Mouse (Mus musculus) MEL (cell line): ENCODE measurements around the gene Copz1. TPM values are rescaled to one million over a fixed set of nuclear protein-coding genes. Genes with fewer than 3 reads are reported as not detected.

Source experiments
- DNase-seq: peaks from one replicate; pipeline ENCODE4 v3.0.0; 2011; ENCODE audit warnings: low read depth, low spot score
- H3K27ac ChIP-seq: 2 replicates; pipeline ENCODE4 v1.5.1; 2012; ENCODE audit warnings: low read depth, mild to moderate bottlenecking, control low read depth, low read length, moderate library complexity; ENCODE audit not compliant: control insufficient read depth
- H3K27me3 ChIP-seq, 2 experiments: fragments of 150-350 bp in 1 of 2; sonication (generic) in 1 of 2; 2 replicates each; pipeline ENCODE4 v1.6.1; 2012; ENCODE audit warnings: low read length in 2 of 2, mild to moderate bottlenecking in 2 of 2, improper control_type of control experiment in 1 of 2, moderate library complexity in 1 of 2; ENCODE audit not compliant: insufficient read depth in 2 of 2, control insufficient read depth in 1 of 2
- H3K36me3 ChIP-seq, 2 experiments: 2 replicates each; pipeline ENCODE4 v1.6.1; 2012 to 2014; ENCODE audit warnings: low read length in 2 of 2, improper control_type of control experiment in 1 of 2, inconsistent platforms in 1 of 2, mild to moderate bottlenecking in 1 of 2; ENCODE audit not compliant: insufficient read depth in 2 of 2, control insufficient read depth in 1 of 2
- H3K4me1 ChIP-seq, 2 experiments: fragments of 150-350 bp in 1 of 2; sonication (generic) in 1 of 2; 2 replicates each; pipeline ENCODE4 v1.6.1; 2012; ENCODE audit warnings: low read length in 2 of 2, improper control_type of control experiment in 1 of 2, mild to moderate bottlenecking in 1 of 2; ENCODE audit not compliant: insufficient read depth in 2 of 2, control insufficient read depth in 1 of 2
- H3K4me3 ChIP-seq, 2 experiments: fragments of 150-350 bp in 1 of 2; sonication (generic) in 1 of 2; 2 replicates each; pipeline ENCODE4 v1.5.1; 2012; ENCODE audit warnings: low read depth in 2 of 2, low read length in 2 of 2, mild to moderate bottlenecking in 2 of 2, moderate library complexity in 2 of 2, control low read depth in 1 of 2, improper control_type of control experiment in 1 of 2; ENCODE audit not compliant: control insufficient read depth in 1 of 2, insufficient read depth in 1 of 2
- H3K79me2 ChIP-seq: 2 replicates; pipeline ENCODE4 v1.6.1; 2012; ENCODE audit warnings: mild to moderate bottlenecking, low read length, moderate library complexity; ENCODE audit not compliant: control insufficient read depth, poor library complexity, insufficient read depth
- H3K9ac ChIP-seq: 2 replicates; pipeline ENCODE4 v1.6.1; 2012; ENCODE audit warnings: low read depth, mild to moderate bottlenecking, control low read depth, low read length, moderate library complexity; ENCODE audit not compliant: control insufficient read depth, poor library complexity, severe bottlenecking
- H3K9me3 ChIP-seq: fragments of 150-350 bp; sonication (generic); replicated peaks from 2 replicates; pipeline ENCODE4 v1.6.1; 2012; ENCODE audit warnings: mild to moderate bottlenecking, low read length, improper control_type of control experiment, moderate library complexity; ENCODE audit not compliant: insufficient read depth
- BHLHE40 ChIP-seq: IDR thresholded peaks from 2 replicates; pipeline ENCODE4 v1.6.1; 2012; ENCODE audit warnings: low read depth, mild to moderate bottlenecking, inconsistent platforms, low read length, improper control_type of control experiment, borderline replicate concordance
- CHD1 ChIP-seq: IDR thresholded peaks from 2 replicates; pipeline ENCODE4 v1.6.1; 2012; ENCODE audit warnings: low read depth, mild to moderate bottlenecking, inconsistent platforms, low read length, improper control_type of control experiment
- E2F4 ChIP-seq: IDR thresholded peaks from 2 replicates; pipeline ENCODE4 v1.6.1; 2011; ENCODE audit warnings: low read depth, low read length, improper control_type of control experiment, borderline replicate concordance
- ETS1 ChIP-seq: IDR thresholded peaks from 2 replicates; pipeline ENCODE4 v1.6.1; 2012; ENCODE audit warnings: low read depth, mild to moderate bottlenecking, inconsistent platforms, low read length, improper control_type of control experiment, moderate library complexity
- GABPA ChIP-seq: IDR thresholded peaks from 2 replicates; pipeline ENCODE4 v1.6.1; 2012; ENCODE audit warnings: low read depth, mild to moderate bottlenecking, inconsistent platforms, low read length, improper control_type of control experiment, moderate library complexity
- GATA1 ChIP-seq: IDR thresholded peaks from 2 replicates; pipeline ENCODE4 v1.6.1; 2011; ENCODE audit warnings: low read depth, low read length, improper control_type of control experiment
- JUND ChIP-seq: IDR thresholded peaks from 2 replicates; pipeline ENCODE4 v1.6.1; 2011; ENCODE audit warnings: low read depth, mild to moderate bottlenecking, improper control_type of control experiment, low read length
- KAT2A ChIP-seq: conservative IDR thresholded peaks from 2 replicates; pipeline ENCODE4 v1.6.1; 2012; ENCODE audit warnings: low read depth, low read length, improper control_type of control experiment, inconsistent platforms
- MAFK ChIP-seq: IDR thresholded peaks from 2 replicates; pipeline ENCODE4 v1.6.1; 2011; ENCODE audit warnings: low read depth, mild to moderate bottlenecking, low read length, improper control_type of control experiment, borderline replicate concordance
- MAX ChIP-seq: IDR thresholded peaks from 2 replicates; pipeline ENCODE4 v1.6.1; 2011; ENCODE audit warnings: low read length, improper control_type of control experiment
- MXI1 ChIP-seq: IDR thresholded peaks from 2 replicates; pipeline ENCODE4 v1.6.1; 2011; ENCODE audit warnings: mild to moderate bottlenecking, low read depth, low read length, improper control_type of control experiment
- POLR2AphosphoS2 ChIP-seq: IDR thresholded peaks from 2 replicates; pipeline ENCODE4 v1.6.1; 2011; ENCODE audit warnings: low read length, improper control_type of control experiment
- POLR2AphosphoS5 ChIP-seq: IDR thresholded peaks from 2 replicates; pipeline ENCODE4 v1.6.1; 2012; ENCODE audit warnings: low read depth, borderline replicate concordance, mild to moderate bottlenecking, inconsistent platforms, low read length, moderate library complexity, mixed read lengths
- SIN3A ChIP-seq: IDR thresholded peaks from 2 replicates; pipeline ENCODE4 v1.6.1; 2012; ENCODE audit warnings: low read length, improper control_type of control experiment, inconsistent platforms
- TBP ChIP-seq: IDR thresholded peaks from 2 replicates; pipeline ENCODE4 v1.8.0; 2011; ENCODE audit warnings: low read depth, low read length, improper control_type of control experiment
- TCF12 ChIP-seq: IDR thresholded peaks from 2 replicates; pipeline ENCODE4 v1.6.1; 2014; ENCODE audit warnings: low read depth, mild to moderate bottlenecking, inconsistent platforms, low read length, improper control_type of control experiment, moderate library complexity
- ZC3H11A ChIP-seq: IDR thresholded peaks from 2 replicates; pipeline ENCODE4 v1.6.1; 2012; ENCODE audit warnings: low read depth, mild to moderate bottlenecking, inconsistent platforms, low read length, improper control_type of control experiment
- ZMIZ1 ChIP-seq: IDR thresholded peaks from 2 replicates; pipeline ENCODE4 v1.6.1; 2012; ENCODE audit warnings: low read depth, mild to moderate bottlenecking, inconsistent platforms, low read length, improper control_type of control experiment, moderate library complexity
- polyA plus RNA-seq, 2 experiments: library from polyadenylated mRNA; stranded (reverse) in 1 of 2; unstranded in 1 of 2; fragments of >175 nt in 1 of 2; fragments of >200 nt in 1 of 2; gene quantifications; 2 replicates each; pipeline versions ENCODE4 v1.2.1 to v1.2.4; 2012; ENCODE audit warnings: low replicate concordance in 2 of 2, low read depth in 1 of 2; ENCODE audit not compliant: insufficient read length in 2 of 2, insufficient read depth in 1 of 2, missing spikeins in 1 of 2
- total RNA-seq: library from RNA; depleted of rRNA; stranded (reverse); fragments of 300-350 nt; gene quantifications from 2 replicates; pipeline ENCODE4 v1.2.3, GENCODE M21; 2012

The Copz1 gene
- total and polyA plus RNA-seq, 3 experiments = 46.7 to 822 (median 117) TPM

DNA sequence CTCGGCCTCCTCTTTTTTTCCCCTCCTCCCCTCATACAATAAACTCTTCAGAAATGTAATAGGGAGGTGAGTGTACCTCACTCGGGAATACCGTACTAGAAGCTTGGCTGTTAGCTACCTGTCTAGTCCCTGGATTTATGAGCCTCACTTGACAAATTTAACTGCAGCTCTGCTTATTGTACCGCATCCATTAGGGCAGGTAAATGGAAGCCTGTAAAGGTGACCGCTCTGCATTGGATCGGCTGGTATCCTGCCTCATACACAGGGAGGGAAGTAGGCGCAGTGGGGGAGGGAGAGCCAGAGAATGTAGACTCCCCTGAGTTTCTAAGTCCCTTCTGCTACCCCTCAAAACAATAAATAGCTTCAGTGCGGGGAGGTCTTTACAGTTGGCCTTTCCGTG, 18.3 kb downstream of the Copz1 start:
- no peak for DNase-seq
- Histone ChIP-seq H3K4me3 (no peak overlapping the region), H3K79me2 (no peaks in the 10 kb centered on the region; the same call in 1 of the 2 replicates), H3K27ac (no peak overlapping the region), H3K36me3 (no peaks in the 10 kb centered on the region; a peak in 1 of 4 replicates), H3K4me1 (no peaks in the 10 kb centered on the region), H3K27me3 (no peaks in the 10 kb centered on the region), H3K9ac (no peak overlapping the region), H3K9me3 (no peaks in the 10 kb centered on the region)
- TF ChIP-seq KAT2A (no peak), TBP (no peak), E2F4 (no peak), TCF12 (no peak), SIN3A (no peak), GATA1 (no peak), MAFK (no peak), JUND (no peak), ZC3H11A (no peak), POLR2AphosphoS2 (no peak), GABPA (no peak), BHLHE40 (no peak), POLR2AphosphoS5 (no peak), CHD1 (no peak), MAX (no peak), MXI1 (no peak)

DNA sequence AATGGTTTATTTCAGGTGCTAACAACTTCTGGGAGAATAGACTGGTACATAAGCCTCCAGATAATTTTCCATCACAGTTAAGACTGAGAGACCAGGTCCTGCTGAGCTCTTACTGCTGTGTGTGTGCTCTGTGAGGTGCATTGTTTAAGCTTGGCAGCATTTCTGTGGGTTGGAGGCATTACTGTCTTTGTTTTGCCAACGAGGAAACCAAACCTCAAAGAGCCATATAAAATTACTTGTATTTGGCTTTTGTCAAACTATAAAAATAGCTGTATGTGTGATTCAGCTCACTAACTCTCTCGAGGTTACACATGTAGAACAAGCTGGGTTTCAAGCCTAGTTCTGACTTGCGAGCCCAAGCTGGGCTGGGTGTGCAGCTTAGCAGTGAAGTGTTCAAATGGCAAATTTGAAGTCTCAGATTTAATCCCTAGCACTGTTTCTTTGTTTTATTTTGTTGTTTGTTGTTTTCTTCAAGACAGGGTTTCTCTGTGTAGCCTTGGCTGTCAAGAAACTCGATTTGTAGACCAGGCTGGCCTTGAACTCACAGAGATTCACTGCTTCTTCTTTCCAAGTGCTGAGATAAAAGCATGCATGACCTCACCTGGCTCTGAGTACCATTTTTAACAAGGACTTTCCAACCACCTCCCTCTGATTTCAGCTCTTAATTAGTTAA, 20.3 kb downstream of the Copz1 start:
- Histone ChIP-seq H3K27ac (no peak overlapping the region), H3K9me3 (no peaks in the 10 kb centered on the region), H3K27me3 (no peaks in the 10 kb centered on the region), H3K9ac (no peak overlapping the region), H3K79me2 (no peaks in the 10 kb centered on the region), H3K36me3 (no peaks in the 10 kb centered on the region), H3K4me1 (no peaks in the 10 kb centered on the region)
- TF ChIP-seq ETS1 (no peak), KAT2A (no peak), E2F4 (no peak), TBP (no peak), ZMIZ1 (no peak)
- TF ChIP-seq, all 39 proteins: peak for 0
- no peak overlapping the region for H3K4me3 ChIP-seq
- no peak for DNase-seq
